Mouse (Mus musculus) liver, embryonic 16.5 days (tissue): ENCODE data around the gene Map2k6. TPM values are rescaled to one million over a fixed set of nuclear protein-coding genes. Genes with fewer than 3 reads are reported as not detected.

Source experiments
- ATAC-seq: fragments of 200-750 bp; cut with Nextera tagmentation; 2 replicates; pipeline ENCODE4 v1.8.0; 2017; ENCODE audit warnings: low read depth, mild to moderate bottlenecking, moderate number of reproducible peaks, moderate library complexity
- H3K27ac ChIP-seq: fragments of 300-500 bp; sonication (generic); 2 replicates; pipeline ENCODE4 v1.5.1; 2014; ENCODE audit warnings: mild to moderate bottlenecking, low read length
- H3K27me3 ChIP-seq: fragments of 300-500 bp; sonication (generic); 2 replicates; pipeline ENCODE4 v1.6.1; 2014; ENCODE audit warnings: low read depth, low read length, mixed read lengths; ENCODE audit not compliant: control insufficient read depth, insufficient read depth
- H3K36me3 ChIP-seq: fragments of 300-500 bp; sonication (generic); 2 replicates; pipeline ENCODE4 v1.6.1; 2014; ENCODE audit warnings: mild to moderate bottlenecking; ENCODE audit not compliant: control insufficient read depth, insufficient read depth
- H3K4me1 ChIP-seq: fragments of 300-500 bp; sonication (generic); 2 replicates; pipeline ENCODE4 v1.6.1; 2014; ENCODE audit warnings: low read depth, low read length, mixed read lengths; ENCODE audit not compliant: control insufficient read depth
- H3K4me2 ChIP-seq: fragments of 300-500 bp; sonication (generic); 2 replicates; pipeline ENCODE4 v1.6.1; 2014; ENCODE audit warnings: low read depth, low read length, mixed read lengths
- H3K4me3 ChIP-seq: fragments of 300-500 bp; sonication (generic); 2 replicates; pipeline ENCODE4 v1.5.1; 2014; ENCODE audit warnings: low read depth, mild to moderate bottlenecking, low read length
- H3K9ac ChIP-seq: fragments of 300-500 bp; sonication (generic); 2 replicates; pipeline ENCODE4 v1.6.1; 2014; ENCODE audit warnings: low read depth, low read length
- H3K9me3 ChIP-seq: fragments of 300-500 bp; sonication (generic); replicated peaks from 2 replicates; pipeline ENCODE4 v1.6.1; 2016; ENCODE audit warnings: low read length; ENCODE audit not compliant: control insufficient read depth
- WGBS: fragments of 180-500 bp; shearing (Covaris S2); extraction: QIAGEN DNeasy Blood & Tissue Kit; methylation state at CpG from one replicate; pipeline ENCODE4 v1.1.7; 2014; ENCODE audit not compliant: insufficient replicate concordance; 5-methylcytosine and 5-hydroxymethylcytosine counted together
- polyA plus RNA-seq: library from polyadenylated mRNA; unstranded; fragments of >200 nt; fragmentation: Nextera tagmentation; extraction: Ambion mirVana; gene quantifications from 2 replicates; pipeline ENCODE4 v1.2.1, GENCODE M21; 2015

The Map2k6 gene
- polyA plus RNA-seq, 1 experiment from 2014 or later, result 5.5 TPM

DNA sequence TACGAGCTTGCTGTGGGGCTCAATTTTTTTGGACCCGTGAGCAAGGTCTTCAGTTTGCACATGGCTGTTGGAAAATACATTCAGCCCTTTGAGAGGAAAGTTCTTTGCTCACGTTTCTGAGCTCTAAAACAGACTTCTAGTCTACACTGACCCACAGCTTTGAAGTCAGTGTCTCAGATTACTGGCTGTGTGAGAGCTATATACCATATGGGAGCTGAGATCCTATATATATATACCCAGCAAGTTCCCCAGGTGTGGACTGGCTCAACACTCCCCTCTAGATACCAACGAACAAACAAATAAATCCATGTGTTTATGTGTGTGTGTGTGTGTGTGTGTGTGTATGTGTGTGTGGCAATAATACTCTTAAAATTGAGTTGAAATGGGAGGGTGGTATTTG is 83.7 kb downstream of the Map2k6 start:
- no peak for ATAC-seq

DNA sequence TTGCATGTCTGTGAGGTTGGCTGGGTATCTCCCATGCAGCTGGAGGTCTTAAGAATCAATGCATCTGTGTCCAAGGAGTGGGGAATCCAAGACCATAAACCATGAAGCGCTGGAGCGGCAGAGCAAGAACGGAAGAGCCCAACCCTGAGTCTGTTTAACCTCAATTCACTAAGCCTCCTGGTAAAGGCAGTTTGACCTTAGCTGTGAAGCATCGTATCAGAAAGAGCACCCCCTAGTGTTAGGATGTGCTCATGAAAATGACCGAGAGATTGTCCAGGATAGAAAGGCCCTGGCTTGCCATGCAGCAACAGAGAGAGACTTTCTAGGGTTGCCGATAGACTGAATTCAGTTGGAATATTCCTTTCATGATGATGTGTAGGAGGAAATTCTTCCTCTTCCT is 84.2 kb downstream of the Map2k6 start:
- Histone ChIP-seq H3K4me2 (no peak overlapping the region), H3K36me3 (no peaks in the 10 kb centered on the region), H3K9ac (no peak overlapping the region), H3K27ac (no peak overlapping the region), H3K27me3 (no peaks in the 10 kb centered on the region), H3K9me3 (no peaks in the 10 kb centered on the region; the same call in 1 of the 2 replicates), H3K4me3 (no peak overlapping the region), H3K4me1 (peaks cover 16% of the 10 kb centered on the region)
- peak; percentile 60; the same call in 1 of the 2 replicates for ATAC-seq
- 11% methylated on average over 6 of the region's 6 CpGs for WGBS

More for the DNA sequence above, 83.7 kb downstream of the Map2k6 start:
- Histone ChIP-seq H3K4me3 (no peak overlapping the region), H3K27ac (no peak overlapping the region), H3K4me2 (no peak overlapping the region), H3K9ac (no peak overlapping the region), H3K9me3 (no peaks in the 10 kb centered on the region; the same call in 1 of the 2 replicates), H3K4me1 (peaks cover 22% of the 10 kb centered on the region), H3K27me3 (no peaks in the 10 kb centered on the region), H3K36me3 (no peaks in the 10 kb centered on the region)
- WGBS, result 59% methylated on average over 4 of the region's 4 CpGs

DNA sequence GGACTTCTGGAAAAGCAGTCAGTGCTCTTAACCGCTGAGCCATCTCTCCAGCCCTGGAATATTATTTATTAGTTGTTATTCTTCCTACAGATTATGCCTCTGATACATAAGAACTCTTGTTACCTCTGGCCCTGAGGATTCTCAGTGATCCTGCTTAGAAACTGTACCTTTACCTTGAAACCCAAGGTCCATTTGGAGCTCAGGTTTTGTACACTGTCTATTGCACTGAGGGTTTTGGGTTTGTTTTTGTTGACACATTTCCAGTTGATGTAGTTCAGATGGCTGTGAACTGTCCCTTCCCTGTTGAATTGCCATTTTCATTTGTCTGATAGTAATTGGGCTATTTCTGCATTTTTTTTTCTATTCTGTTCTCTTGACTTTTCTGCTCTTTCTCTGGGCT is 85.5 kb downstream of the Map2k6 start:
- H3K4me3 ChIP-seq, result no peak overlapping the region
- H3K4me1 ChIP-seq, result peaks cover 7% of the 10 kb centered on the region
- no peak overlapping the region for H3K9ac ChIP-seq
- no peaks in the 10 kb centered on the region for H3K36me3 ChIP-seq
- H3K27ac ChIP-seq, result no peak overlapping the region
- H3K4me2 ChIP-seq, result no peak overlapping the region
- 79% methylated on average over 1 of the region's 1 CpGs for WGBS
- ATAC-seq, result no peak
- H3K27me3 ChIP-seq, result no peaks in the 10 kb centered on the region
- no peaks in the 10 kb centered on the region; the same call in 1 of the 2 replicates for H3K9me3 ChIP-seq

DNA sequence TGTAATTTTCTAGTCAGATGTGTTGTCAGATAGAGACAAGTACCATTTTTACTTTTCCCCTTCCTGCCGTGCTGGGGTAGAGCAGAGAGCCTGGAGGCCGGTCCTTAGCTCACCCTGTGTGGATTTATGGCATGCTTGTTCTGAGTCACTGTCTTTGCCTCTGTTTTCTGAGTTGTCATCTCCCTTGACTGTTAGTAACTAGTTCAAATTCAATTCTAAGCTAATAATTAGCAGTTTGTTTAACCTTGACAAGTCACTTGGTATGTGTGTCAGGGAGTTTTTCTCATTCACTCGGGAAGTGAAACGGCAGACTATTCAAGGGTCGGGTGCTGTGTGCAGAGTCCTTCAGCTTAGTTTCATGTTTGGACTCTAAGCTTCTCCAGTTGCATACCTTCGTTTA is 86.2 kb downstream of the Map2k6 start:
- Histone ChIP-seq H3K4me2 (no peak overlapping the region), H3K36me3 (no peaks in the 10 kb centered on the region), H3K4me3 (no peak overlapping the region), H3K4me1 (peaks cover under 1% of the 10 kb centered on the region), H3K9ac (no peak overlapping the region), H3K27ac (no peak overlapping the region), H3K9me3 (no peaks in the 10 kb centered on the region; the same call in 1 of the 2 replicates), H3K27me3 (no peaks in the 10 kb centered on the region)
- no peak for ATAC-seq
- WGBS, result 65% methylated on average over 6 of the region's 6 CpGs

DNA sequence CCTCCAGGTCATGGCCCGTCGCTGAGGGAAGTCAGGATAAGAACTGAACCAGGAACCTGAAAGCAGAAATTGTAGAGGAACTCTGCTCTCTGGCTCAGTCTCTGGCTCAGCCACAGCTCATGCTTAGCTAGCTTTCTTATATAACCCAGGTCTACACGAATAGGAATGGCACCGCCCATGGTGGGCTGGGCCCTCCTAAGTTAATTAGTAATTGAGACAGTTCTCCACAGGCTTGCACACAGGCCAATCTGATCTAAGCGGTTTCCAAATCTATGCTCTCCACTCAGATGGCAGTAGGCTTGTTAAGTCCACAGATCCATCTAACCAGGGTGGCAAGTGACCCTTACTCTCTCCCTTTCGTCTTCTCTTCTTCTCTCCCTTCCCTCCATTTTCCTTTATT is 88.9 kb downstream of the Map2k6 start:
- 78% methylated on average over 6 of the region's 6 CpGs for WGBS

DNA sequence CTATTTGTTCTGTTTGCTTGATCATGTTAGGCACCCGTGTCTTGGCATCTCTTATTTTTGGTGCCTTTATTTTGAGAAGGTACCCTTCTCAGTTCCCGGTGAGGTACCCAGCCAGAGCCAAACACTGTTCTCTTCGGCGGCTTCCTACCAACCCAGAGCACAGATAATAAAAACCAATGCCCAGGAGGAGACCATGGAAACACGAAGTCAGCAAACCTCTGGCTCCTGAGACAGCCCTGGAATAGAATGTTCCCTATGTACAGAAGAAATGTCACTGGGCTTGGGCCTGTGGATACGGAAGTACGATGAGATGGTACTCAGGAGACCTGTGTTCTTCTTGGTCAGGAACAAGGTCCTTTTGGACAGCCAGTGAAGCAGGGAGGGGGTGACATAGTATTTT is 89.4 kb downstream of the Map2k6 start:
- Histone ChIP-seq H3K9ac (no peak overlapping the region), H3K27ac (no peak overlapping the region), H3K4me3 (no peak overlapping the region), H3K4me2 (no peak overlapping the region), H3K36me3 (peaks cover 12% of the 10 kb centered on the region), H3K4me1 (no peaks in the 10 kb centered on the region), H3K27me3 (no peaks in the 10 kb centered on the region), H3K9me3 (no peaks in the 10 kb centered on the region; the same call in 1 of the 2 replicates)
- ATAC-seq, result no peak
- 80% methylated on average over 7 of the region's 7 CpGs for WGBS

More for the DNA sequence above, 88.9 kb downstream of the Map2k6 start:
- no peak for ATAC-seq
- Histone ChIP-seq H3K36me3 (peaks cover 8% of the 10 kb centered on the region), H3K4me3 (no peak overlapping the region), H3K27ac (no peak overlapping the region), H3K9ac (no peak overlapping the region), H3K4me1 (no peaks in the 10 kb centered on the region), H3K9me3 (no peaks in the 10 kb centered on the region; the same call in 1 of the 2 replicates), H3K27me3 (no peaks in the 10 kb centered on the region), H3K4me2 (no peak overlapping the region)

DNA sequence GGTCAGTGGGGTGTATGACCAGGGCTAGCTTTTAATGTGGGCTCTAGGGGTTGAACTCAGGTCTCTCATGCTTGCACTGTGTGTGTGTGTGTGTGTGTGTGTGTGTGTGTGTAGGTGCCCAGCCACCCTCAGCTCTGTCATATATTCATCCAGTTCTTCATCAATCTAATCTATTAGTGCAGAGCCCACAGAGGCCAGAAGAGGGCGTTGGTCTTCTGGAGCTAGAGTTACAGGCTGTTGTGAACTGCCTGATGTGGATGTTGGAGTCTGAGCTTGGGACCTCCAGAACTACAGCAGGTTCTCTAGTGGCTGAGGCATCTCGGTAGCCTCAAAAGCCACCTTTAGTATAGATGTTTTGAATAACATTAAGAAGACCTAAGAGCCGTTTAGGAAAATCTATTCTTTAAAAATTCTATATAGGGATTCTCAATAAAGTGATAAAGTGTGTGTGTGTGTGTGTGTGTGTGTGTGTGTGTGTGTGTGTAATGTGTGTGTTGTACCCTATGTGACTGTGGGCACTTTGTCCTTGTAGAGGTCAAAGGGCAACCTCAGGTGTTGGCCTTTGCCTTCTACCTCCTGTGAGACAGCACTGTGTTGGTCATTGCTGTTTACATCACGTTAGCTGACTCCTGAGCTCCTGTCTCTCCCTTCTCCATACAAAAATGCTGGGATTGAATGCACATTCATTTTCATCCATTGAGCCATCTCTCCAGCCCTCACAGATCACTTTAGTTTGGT is 96.6 kb downstream of the Map2k6 start:
- no peak overlapping the region for H3K27ac ChIP-seq
- no peaks in the 10 kb centered on the region for H3K27me3 ChIP-seq
- 70% methylated on average over 4 of the region's 4 CpGs for WGBS
- H3K9me3 ChIP-seq, result no peaks in the 10 kb centered on the region
- peaks cover 2% of the 10 kb centered on the region; the same call in 1 of the 2 replicates for H3K4me1 ChIP-seq
- no peak overlapping the region for H3K4me3 ChIP-seq
- peak; percentile 45 for ATAC-seq
- H3K4me2 ChIP-seq, result no peak overlapping the region
- peaks cover 20% of the 10 kb centered on the region for H3K36me3 ChIP-seq
- H3K9ac ChIP-seq, result no peak overlapping the region

DNA sequence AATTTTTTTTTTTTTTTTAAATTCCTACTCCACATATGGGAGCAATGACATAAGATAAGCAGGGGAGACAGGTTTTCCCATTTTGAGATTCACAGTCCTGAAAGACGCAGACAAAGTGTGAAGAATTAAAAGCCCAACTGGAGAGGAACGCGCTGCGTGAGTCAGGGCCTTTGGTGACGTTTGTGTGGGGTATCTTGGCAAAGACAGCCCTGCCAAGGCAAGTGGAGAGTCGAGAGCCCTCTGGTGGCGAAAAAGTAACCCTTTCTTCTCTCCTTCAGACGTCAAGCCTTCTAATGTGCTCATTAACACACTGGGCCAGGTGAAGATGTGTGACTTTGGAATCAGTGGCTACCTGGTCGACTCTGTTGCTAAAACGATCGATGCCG is 97.1 kb downstream of the Map2k6 start:
- H3K9ac ChIP-seq, result no peak overlapping the region
- no peak overlapping the region for H3K4me2 ChIP-seq
- no peak overlapping the region for H3K27ac ChIP-seq
- ATAC-seq, result no peak
- no peak overlapping the region for H3K4me3 ChIP-seq
- H3K9me3 ChIP-seq, result no peaks in the 10 kb centered on the region
- H3K27me3 ChIP-seq, result no peaks in the 10 kb centered on the region
- H3K36me3 ChIP-seq, result peaks cover 20% of the 10 kb centered on the region
- WGBS, result 47% methylated on average over 12 of the region's 12 CpGs
- peaks cover 2% of the 10 kb centered on the region; the same call in 1 of the 2 replicates for H3K4me1 ChIP-seq

DNA sequence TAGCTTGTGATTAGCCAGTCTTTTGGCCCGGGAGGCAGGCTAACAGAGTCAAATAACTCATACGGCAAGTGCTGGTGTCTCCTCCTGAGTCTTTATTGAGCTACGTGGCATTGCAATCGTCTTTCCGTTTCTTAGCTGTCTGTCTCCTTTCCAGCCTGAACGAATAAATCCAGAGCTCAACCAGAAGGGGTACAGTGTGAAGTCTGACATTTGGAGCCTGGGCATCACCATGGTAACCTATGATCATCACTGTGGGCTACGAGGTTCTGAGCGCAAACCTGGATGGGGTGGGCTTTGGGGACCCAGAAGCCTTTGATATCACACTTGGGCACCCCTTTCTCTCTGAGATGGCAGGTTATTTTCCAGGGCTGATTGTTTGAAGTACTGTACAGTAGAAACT is 98.8 kb downstream of the Map2k6 start:
- no peaks in the 10 kb centered on the region for H3K9me3 ChIP-seq
- 83% methylated on average over 8 of the region's 8 CpGs for WGBS
- ATAC-seq, result no peak

More for the DNA sequence above, 98.8 kb downstream of the Map2k6 start:
- Histone ChIP-seq H3K4me1 (peaks cover 2% of the 10 kb centered on the region; the same call in 1 of the 2 replicates), H3K27me3 (no peaks in the 10 kb centered on the region), H3K4me2 (no peak overlapping the region), H3K27ac (no peak overlapping the region), H3K9ac (no peak overlapping the region), H3K36me3 (peaks cover 12% of the 10 kb centered on the region), H3K4me3 (no peak overlapping the region)
